Mouse (Mus musculus) activated CD4-positive, CD25-positive, alpha-beta regulatory T cell, adult 4 months (primary cell): Measurements from ENCODE around the gene F3. TPM values are rescaled to one million over a fixed set of nuclear protein-coding genes. Genes with fewer than 3 reads are reported as not detected.

Experiments used
- ATAC-seq: one replicate; pipeline ENCODE4 v1.8.0; 2017
- polyA plus RNA-seq, 2 experiments: library from polyadenylated mRNA; unstranded; fragments of 100-300 nt; shearing (Covaris generic); gene quantifications; one replicate each; pipeline ENCODE4 v1.2.1; 2017

Gene F3
- polyA plus RNA-seq, result not detected

GRCm38 (mm10) chr3:121722971-121723844 lies at the start of gene F3:
Gene F3 (plus strand): TSS chr3:121723537.
- no peak for ATAC-seq

DNA sequence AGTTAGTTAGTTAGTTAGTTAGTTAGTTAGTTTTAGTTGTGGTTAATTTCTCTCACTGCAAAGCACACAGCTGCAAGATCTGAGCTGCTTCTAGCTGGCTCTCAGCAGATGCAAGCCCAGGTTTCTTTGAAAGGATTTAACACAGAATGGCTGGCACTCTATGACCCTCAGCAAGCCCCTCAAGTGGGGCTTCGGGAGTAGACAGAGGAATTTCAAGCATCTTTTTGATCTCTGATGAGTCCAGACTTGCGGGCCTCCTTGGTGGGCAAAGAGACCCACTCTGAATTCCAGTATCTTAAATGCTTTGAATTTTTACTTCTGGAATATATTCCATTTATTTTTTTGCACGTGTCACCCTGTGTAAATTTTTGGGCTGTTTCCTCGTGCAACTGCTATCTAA lies 44.4 kb upstream of the F3 start:
- ATAC-seq, result no peak

- no peak for ATAC-seq
Measured at GRCm38 (mm10) chr3:121679443-121679842, 43.9 kb upstream of the F3 start.

DNA sequence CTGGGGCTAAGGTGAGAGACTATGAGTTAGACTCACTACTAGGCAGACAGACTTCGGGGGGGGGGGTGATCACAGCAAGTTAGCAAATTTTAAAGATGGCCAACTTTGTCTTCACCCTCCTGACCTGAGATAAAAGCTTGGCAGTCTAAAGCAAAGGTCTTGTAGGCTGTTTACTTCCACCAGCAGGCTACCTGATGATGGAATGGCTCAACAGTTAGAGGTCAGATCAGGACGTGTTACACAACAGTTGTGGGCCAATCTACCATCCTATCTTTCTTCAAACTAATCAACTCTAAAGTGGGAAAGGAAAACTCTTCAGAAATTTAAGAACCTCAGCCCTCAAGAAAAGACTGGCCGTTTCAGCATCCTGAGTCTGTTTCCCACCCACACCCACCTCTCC lies 43.1 kb upstream of the F3 start:
- ATAC-seq, result no peak

- no peak for ATAC-seq
Measured at GRCm38 (mm10) chr3:121682439-121683411, 40.6 kb upstream of the F3 start.

- ATAC-seq, result no peak
Measured at GRCm38 (mm10) chr3:121684552-121684951, 38.8 kb upstream of the F3 start.

DNA sequence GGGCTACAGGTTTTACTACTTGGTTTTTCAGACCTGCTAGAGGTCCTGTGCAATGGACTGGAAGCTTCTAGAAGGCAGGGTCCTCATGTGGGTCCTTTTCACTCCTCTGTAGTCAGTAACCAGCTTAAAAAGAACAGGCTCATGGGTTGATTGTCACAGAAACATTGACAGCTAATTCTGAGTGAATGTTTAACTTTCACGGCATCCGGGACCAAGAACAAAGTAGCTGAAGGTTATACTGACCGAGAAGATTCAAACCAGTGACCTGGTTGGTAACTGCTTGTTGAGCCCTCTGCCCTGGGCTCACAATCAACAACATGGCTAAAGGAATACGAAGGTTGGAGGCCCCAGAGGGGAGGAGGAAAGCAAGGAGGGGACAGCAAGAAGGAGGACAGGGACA lies 38.4 kb upstream of the F3 start:
- no peak for ATAC-seq

- no peak for ATAC-seq
Measured at GRCm38 (mm10) chr3:121685985-121686384, 37.4 kb upstream of the F3 start.

GRCm38 (mm10) chr3:121686408-121686911 lies 36.9 kb upstream of the F3 start:
- no peak for ATAC-seq

- ATAC-seq, result no peak
Measured at GRCm38 (mm10) chr3:121687741-121688140, 35.6 kb upstream of the F3 start.

- ATAC-seq, result no peak
Measured at GRCm38 (mm10) chr3:121689029-121689428, 34.3 kb upstream of the F3 start.

- no peak for ATAC-seq
Measured at GRCm38 (mm10) chr3:121689697-121690096, 33.6 kb upstream of the F3 start.

DNA sequence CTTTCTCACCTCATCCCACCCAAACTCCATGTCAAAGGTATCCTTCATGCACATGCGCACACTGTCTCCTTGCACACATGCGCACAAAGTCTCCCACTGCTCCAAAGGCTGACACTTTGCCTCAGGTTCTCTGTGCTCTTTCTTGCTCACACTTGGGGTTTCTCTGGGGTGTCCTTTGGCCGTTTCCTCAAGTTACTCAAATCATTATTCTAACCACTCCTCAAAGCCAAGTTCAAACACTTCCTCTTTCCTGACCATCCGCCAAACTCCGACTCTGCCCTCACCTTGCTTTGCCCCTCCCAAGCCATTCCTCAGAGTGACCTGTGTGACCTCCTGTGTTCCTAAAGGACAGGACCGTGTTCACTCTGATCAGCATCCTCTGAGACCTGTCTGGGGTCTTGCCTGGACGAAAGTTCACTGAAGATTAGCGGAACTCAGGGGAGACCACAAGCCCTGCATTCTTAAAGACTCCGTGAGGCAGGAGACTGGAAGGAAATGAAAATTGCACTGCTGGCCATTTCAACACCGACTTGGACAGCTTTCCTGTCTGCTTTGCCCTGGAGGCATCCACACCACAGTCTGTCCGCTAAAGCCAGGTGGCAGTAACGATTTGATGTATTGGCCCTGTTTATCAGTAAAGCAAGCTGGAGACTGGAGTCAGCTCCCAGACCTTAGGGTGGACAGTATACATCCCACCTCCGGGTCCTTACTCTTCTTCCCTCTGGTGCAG lies 30.2 kb upstream of the F3 start:
- no peak for ATAC-seq

DNA sequence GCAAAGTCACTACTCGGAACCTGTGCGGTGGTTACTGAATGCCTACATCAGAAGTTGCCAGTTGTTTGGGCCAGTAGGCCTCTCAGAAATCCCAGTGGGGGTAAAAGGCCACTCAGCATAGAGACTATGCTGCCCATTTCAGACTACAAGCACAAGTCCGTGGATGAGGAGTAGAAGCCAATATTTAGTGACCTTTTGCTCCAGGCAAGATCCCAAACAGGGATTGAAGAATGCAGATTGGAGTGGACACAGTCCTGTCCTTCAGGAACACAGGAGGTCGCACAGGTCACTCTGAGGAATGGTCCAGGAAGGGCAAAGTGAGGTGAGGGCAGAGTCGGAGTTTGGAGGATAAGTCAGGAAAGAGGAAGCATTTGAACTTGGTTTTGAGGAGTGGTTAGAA lies 29.6 kb upstream of the F3 start:
- no peak for ATAC-seq

DNA sequence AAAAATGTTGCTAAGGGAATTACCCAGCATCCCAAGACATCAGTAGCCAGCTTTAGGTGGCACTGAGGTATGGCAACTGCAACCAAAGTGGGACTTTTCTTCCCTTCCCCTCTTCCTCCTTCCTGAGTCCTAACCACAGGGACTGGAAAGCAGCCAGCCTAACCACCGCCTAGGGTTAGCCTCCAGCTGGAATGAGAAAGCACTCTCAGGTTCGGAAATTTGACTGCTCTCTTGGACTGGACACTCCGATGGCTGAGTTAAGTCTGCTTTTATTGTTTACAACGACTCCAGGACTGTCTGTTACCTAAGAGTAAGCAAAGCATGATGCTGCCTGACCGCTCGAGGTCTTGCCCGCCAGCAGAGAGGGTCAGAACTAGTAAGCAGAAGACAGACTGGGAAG lies 26.2 kb upstream of the F3 start:
- ATAC-seq, result no peak

DNA sequence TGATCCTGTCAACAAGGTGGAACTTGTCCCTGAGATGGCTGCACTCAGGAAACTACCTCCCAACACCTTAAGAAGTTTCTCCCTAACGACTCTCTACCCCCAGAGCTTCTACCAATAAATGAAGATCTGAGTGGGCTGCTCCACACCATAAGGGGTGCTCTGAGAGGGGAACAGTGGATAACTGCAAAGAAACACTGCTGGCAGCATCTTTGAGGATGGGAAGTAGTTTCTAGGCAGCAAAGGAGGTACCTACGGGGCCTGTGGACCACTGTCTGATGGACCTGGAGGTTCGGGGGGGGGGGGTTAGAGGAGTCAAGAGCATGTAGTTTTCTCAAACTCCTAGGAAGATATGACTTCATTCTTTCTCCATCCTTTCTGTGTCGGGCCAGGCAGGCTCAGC lies 23.9 kb upstream of the F3 start:
- no peak for ATAC-seq

DNA sequence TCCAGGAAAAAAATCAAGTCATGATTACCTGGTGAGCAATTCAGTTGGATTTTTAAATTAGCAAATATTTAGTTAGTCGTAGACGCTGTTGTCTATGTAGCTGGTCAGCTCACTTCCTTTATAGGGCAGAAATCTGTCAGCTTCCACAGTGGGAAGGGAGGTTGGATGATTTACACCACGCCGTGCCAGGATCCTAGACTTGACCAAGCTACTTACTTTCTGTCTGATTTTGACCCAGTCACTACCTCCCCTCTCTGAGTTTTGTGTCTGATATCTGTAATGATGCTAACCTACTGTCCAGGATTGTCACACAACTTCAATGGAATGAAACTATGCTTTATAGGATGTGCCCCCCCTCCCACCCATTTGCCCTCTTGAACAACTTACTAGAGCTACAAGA lies 23.5 kb upstream of the F3 start:
- ATAC-seq, result no peak

DNA sequence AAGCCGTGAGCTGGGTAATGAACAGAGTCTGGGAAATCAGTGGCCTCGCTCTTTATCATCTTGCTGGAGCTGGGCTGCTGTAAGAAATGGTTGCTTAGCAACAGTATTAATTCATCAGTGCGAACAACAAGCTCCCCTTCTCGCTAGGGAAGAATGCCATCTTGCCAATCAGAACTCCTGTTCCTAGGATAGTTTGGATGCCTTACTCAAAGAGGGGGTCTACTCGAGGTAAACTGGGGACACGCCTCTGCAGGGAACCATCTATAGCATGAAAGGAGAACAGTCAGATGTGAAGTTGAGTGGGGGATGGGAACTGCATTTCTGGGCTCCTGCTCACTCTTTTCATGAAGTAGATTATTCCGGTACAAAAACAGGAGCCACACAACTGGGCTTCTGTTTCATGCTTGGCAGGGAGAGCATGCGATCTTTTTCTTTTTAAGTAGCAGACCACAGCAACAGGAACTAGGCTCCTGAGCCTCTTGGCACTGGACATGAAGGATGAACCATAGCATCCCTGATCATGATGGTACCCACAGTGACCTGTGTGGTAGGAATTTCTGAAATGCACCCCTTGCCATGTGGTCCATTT lies 22.9 kb upstream of the F3 start:
- no peak for ATAC-seq

GRCm38 (mm10) chr3:121703155-121703879 lies 20.0 kb upstream of the F3 start:
- no peak for ATAC-seq

GRCm38 (mm10) chr3:121703880-121704243 lies 19.5 kb upstream of the F3 start:
- no peak for ATAC-seq

DNA sequence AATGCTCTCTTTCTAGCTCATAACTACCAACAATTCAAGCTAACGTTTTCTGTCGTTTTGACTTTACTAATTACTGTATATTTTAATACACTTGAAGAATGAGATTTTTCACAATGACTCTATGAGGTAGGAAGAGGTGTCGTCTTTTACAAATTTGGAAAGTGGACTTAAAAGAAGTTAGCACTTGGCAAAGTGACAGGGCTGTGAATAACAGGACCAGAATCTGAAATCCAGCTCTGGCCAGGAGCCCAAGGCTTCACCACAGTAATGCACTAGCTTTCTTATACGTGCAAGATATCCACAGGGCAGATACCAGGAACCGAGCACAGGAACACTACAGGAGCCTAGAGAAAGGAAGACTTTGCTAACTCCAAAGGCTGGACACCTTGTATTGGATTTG lies 17.2 kb upstream of the F3 start:
- no peak for ATAC-seq

DNA sequence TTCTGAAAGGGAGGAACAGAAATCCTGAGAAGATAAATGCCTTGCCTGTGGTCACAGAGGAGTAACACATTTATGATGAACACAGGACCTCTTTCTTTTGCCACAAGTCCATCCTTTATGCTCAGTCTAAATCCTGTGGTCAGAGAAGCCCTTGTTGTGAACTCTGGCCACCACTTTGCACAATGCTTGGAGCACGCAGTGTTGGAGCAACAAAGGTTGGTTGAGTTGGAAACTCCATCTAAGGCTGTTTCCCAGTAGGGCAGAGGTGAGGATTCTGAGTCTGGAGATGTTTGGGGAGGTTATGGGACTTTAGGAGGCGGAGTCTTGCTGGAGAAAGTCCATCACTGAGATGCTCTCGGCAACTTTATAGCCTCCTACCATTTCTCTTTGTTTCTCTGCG lies 16.2 kb upstream of the F3 start:
- no peak for ATAC-seq
